Mouse (Mus musculus): Measurements from ENCODE around the gene Adamts16. TPM values are rescaled to one million over a fixed set of nuclear protein-coding genes. Genes with fewer than 3 reads are reported as not detected.

Adamts16 gene
- polyA plus RNA-seq, 1 experiment from 2014 or later: 0.73 TPM

Other genes starting within 250 kb of the Adamts16 start
- 30.4 and 33.2 TPM in 2 replicates for gene Ice1, start 204.2 kb downstream of the Adamts16 start, polyA plus RNA-seq (2014; fragmentation: Nextera tagmentation; extraction: Ambion mirVana)